Comparison of ENCODE assay signal across 17 mouse cellular contexts in genomic region chr1:86834351-86834987, GRCm38 (mm10).
DNase-seq lines count a peak whose midpoint lies in the region; ATAC-seq and TF ChIP-seq lines count a peak whose summit lies in the region.
"Had no signal": no experiment of that assay in that cellular context is flagged by ENCODE, and none has a peak within 500 bp of the region (broad histone marks: within the 10 kb centered on the region; RNA-seq: fewer than 3 reads in every experiment).

No protein-coding gene starts in this region.

- intact Hi-C loops in left cerebral cortex, adult 2 months (cut with DNase I): no loop called here
- intact Hi-C loops in left cerebral cortex, postnatal 10 days (cut with DNase I): no loop called here

- no peak overlapping the region for H3K9ac ChIP-seq in midbrain, embryonic 14.5 days (replicated peaks; ENCODE audit: low read length)
- H3K9ac ChIP-seq: embryonic facial prominence, embryonic 12.5 days; forebrain, embryonic 12.5 days; limb, embryonic 13.5 days had no signal

- H3K27ac ChIP-seq in left cerebral cortex, adult 2 months: peak overlapping the region; percentile 85
- H3K27ac ChIP-seq in cortical plate, adult 2 months (ENCODE audit: insufficient read depth, low read length): peak overlapping the region; percentile 91
- H3K27ac ChIP-seq in cerebellum, adult 2 months (ENCODE audit: insufficient read depth, low read length): no peak overlapping the region
- no peak overlapping the region for H3K27ac ChIP-seq in midbrain, embryonic 14.5 days (replicated peaks; ENCODE audit: low read depth, low read length)
- H3K27ac ChIP-seq: embryonic facial prominence, embryonic 12.5 days; forebrain, embryonic 12.5 days; limb, embryonic 13.5 days had no signal

- H3K4me3 ChIP-seq in left cerebral cortex, adult 2 months: no peak overlapping the region
- H3K4me3 ChIP-seq in cortical plate, adult 2 months (ENCODE audit: insufficient read depth, low read length): no peak overlapping the region
- no peak overlapping the region for H3K4me3 ChIP-seq in cerebellum, adult 2 months (replicated peaks; ENCODE audit: insufficient read depth, low read depth, low read length)
- H3K4me3 ChIP-seq in midbrain, embryonic 14.5 days (replicated peaks; ENCODE audit: low read depth, low read length): no peak overlapping the region
- H3K4me3 ChIP-seq: embryonic facial prominence, embryonic 12.5 days; forebrain, embryonic 12.5 days; limb, embryonic 13.5 days had no signal

- no peaks in the 10 kb centered on the region for H3K27me3 ChIP-seq in cerebellum, adult 2 months (ENCODE audit: control insufficient read depth, insufficient read depth, low read length)
- H3K27me3 ChIP-seq in midbrain, embryonic 14.5 days (ENCODE audit: control insufficient read depth, insufficient read depth, low read length): no peaks in the 10 kb centered on the region
- H3K27me3 ChIP-seq: CH12.LX; embryonic facial prominence, embryonic 12.5 days; forebrain, embryonic 12.5 days; limb, embryonic 13.5 days; Patski had no signal

- WGBS in cerebellum, adult 2 months: 90% methylated on average over 2 of the region's 2 CpGs
- 85% methylated on average over 2 of the region's 2 CpGs for WGBS in midbrain, embryonic 14.5 days

- no peaks in the 10 kb centered on the region for H3K36me3 ChIP-seq in midbrain, embryonic 14.5 days (ENCODE audit: control insufficient read depth, insufficient read depth, low read length)
- H3K36me3 ChIP-seq: embryonic facial prominence, embryonic 12.5 days; forebrain, embryonic 12.5 days had no signal

- TF ChIP-seq CTCF in left cerebral cortex, adult 2 months (IDR thresholded peaks at IDR 0.05): no peak
- no peak for TF ChIP-seq CTCF in cortical plate, adult 2 months (IDR thresholded peaks at IDR 0.05; ENCODE audit: extremely low read depth, insufficient read depth, low read length)
- TF ChIP-seq CTCF in cerebellum, adult 2 months (IDR thresholded peaks at IDR 0.05; ENCODE audit: borderline replicate concordance, insufficient read depth, low read depth, low read length): no peak

- H3K4me2 ChIP-seq in midbrain, embryonic 14.5 days (ENCODE audit: low read length): no peak overlapping the region
- H3K4me2 ChIP-seq: embryonic facial prominence, embryonic 12.5 days; forebrain, embryonic 12.5 days; limb, embryonic 13.5 days had no signal

- no peak for ATAC-seq in midbrain, embryonic 14.5 days (ENCODE audit: low FRiP score, low TSS enrichment)
- ATAC-seq: Patski had no signal

- no peak for TF ChIP-seq POLR2A in cortical plate, adult 2 months (IDR thresholded peaks at IDR 0.05; ENCODE audit: extremely low read depth, insufficient read depth, low read length)
- no peak for TF ChIP-seq POLR2A in cerebellum, adult 2 months (IDR thresholded peaks at IDR 0.05; ENCODE audit: borderline replicate concordance, insufficient read depth, low read length)

- peak; percentile 4 for DNase-seq in adrenal gland, postnatal 14 days
- no peak for DNase-seq in adrenal gland, adult 8-10 months
- no peak for DNase-seq in left cerebral cortex, adult 2 months (ENCODE audit: extremely low spot score in 1 of 2, low spot score in 2 of 2)
- DNase-seq in left cerebral cortex, postnatal 10 days (ENCODE audit: extremely low spot score in 1 of 2, low spot score in 2 of 2): no peak
- peak; percentile 18 to 20 for DNase-seq in kidney, postnatal 4 days
- no peak for DNase-seq in cerebellum, adult 2 months
- no peak for DNase-seq in midbrain, embryonic 14.5 days
- DNase-seq: gastrocnemius, postnatal 10 days; heart, postnatal 4 days; lung, adult 2 months; thymus, postnatal 25 days had no signal

- H3K4me1 ChIP-seq in cortical plate, adult 2 months (ENCODE audit: control insufficient read depth, insufficient read depth, low read length): peaks cover 6% of the 10 kb centered on the region
- H3K4me1 ChIP-seq in cerebellum, adult 2 months (ENCODE audit: control insufficient read depth, insufficient read depth, low read length): peaks cover 7% of the 10 kb centered on the region; the same call in 1 of the 2 replicates
- no peaks in the 10 kb centered on the region for H3K4me1 ChIP-seq in midbrain, embryonic 14.5 days (ENCODE audit: control insufficient read depth, insufficient read depth, low read length)
- H3K4me1 ChIP-seq: embryonic facial prominence, embryonic 12.5 days; forebrain, embryonic 12.5 days had no signal

- no peaks in the 10 kb centered on the region for H3K9me3 ChIP-seq in midbrain, embryonic 14.5 days (ENCODE audit: control insufficient read depth, low read length)
- H3K9me3 ChIP-seq: embryonic facial prominence, embryonic 12.5 days; forebrain, embryonic 12.5 days; limb, embryonic 13.5 days had no signal

Comparison
In these comparisons a context has a peak if more than half of its experiments do, and no peak if none do; other contexts are left out.
1. DNase-seq: peak in adrenal gland, postnatal 14 days (single experiment) and kidney, postnatal 4 days (2 of 2); none in adrenal gland, adult 8-10 months (single experiment), left cerebral cortex, adult 2 months (0 of 2), left cerebral cortex, postnatal 10 days (0 of 2), cerebellum, adult 2 months (0 of 2) and midbrain, embryonic 14.5 days (single experiment).
2. H3K27ac ChIP-seq: peak in left cerebral cortex, adult 2 months (single experiment) and cortical plate, adult 2 months (single experiment); none in cerebellum, adult 2 months (single experiment) and midbrain, embryonic 14.5 days (single experiment).